Mouse (Mus musculus): ENCODE data around the gene Hfe2.

Gene Hfe2

GRCm38 (mm10) chr3:96532050-96532449 lies 7.1 kb downstream of the Hfe2 start:
- no peak for DNase-seq

- DNase-seq: no peak
Observed at GRCm38 (mm10) chr3:96534300-96534699, 9.3 kb downstream of the Hfe2 start.

- no peak for DNase-seq
Observed at GRCm38 (mm10) chr3:96539316-96539715, 14.3 kb downstream of the Hfe2 start.

- no peak for DNase-seq
Observed at GRCm38 (mm10) chr3:96540740-96541139, 15.8 kb downstream of the Hfe2 start.

GRCm38 (mm10) chr3:96541328-96542078 lies 16.5 kb downstream of the Hfe2 start:
- DNase-seq: no peak

- no peak for DNase-seq
Observed at GRCm38 (mm10) chr3:96542554-96542953, 17.6 kb downstream of the Hfe2 start.

GRCm38 (mm10) chr3:96543345-96543744 lies 18.4 kb downstream of the Hfe2 start:
- DNase-seq: no peak

GRCm38 (mm10) chr3:96545565-96545964 lies 20.6 kb downstream of the Hfe2 start:
- DNase-seq: no peak

- no peak for DNase-seq
Observed at GRCm38 (mm10) chr3:96546880-96547279, 21.9 kb downstream of the Hfe2 start.

- peak; percentile 90 for DNase-seq
Observed at GRCm38 (mm10) chr3:96547389-96547960, 22.5 kb downstream of the Hfe2 start.

- DNase-seq: no peak
Observed at GRCm38 (mm10) chr3:96548824-96549223, 23.9 kb downstream of the Hfe2 start.

GRCm38 (mm10) chr3:96549346-96549745 lies 24.4 kb downstream of the Hfe2 start:
- DNase-seq: no peak

GRCm38 (mm10) chr3:96551203-96551602 lies 26.2 kb downstream of the Hfe2 start:
- DNase-seq: peak; percentile 82

GRCm38 (mm10) chr3:96551890-96552289 lies 26.9 kb downstream of the Hfe2 start:
- DNase-seq: no peak

GRCm38 (mm10) chr3:96553601-96554000 lies 28.6 kb downstream of the Hfe2 start:
- DNase-seq: no peak

- DNase-seq: no peak
Observed at GRCm38 (mm10) chr3:96554251-96554650, 29.3 kb downstream of the Hfe2 start.

GRCm38 (mm10) chr3:96555041-96555596 lies 30.1 kb downstream of the Hfe2 start:
- peak; percentile 85 for DNase-seq

- DNase-seq: no peak
Observed at GRCm38 (mm10) chr3:96555999-96556614, 31.1 kb downstream of the Hfe2 start.

- DNase-seq: peak; percentile 44
Observed at GRCm38 (mm10) chr3:96556651-96557635, 32.0 kb downstream of the Hfe2 start.

GRCm38 (mm10) chr3:96557694-96558093 lies 32.7 kb downstream of the Hfe2 start, which contains the start of gene Txnip:
Txnip (plus strand) TSS chr3:96557957.
- DNase-seq: peak; percentile 100

GRCm38 (mm10) chr3:96558159-96558558 lies 33.2 kb downstream of the Hfe2 start:
- peak; percentile 64 for DNase-seq

- DNase-seq: peak; percentile 9
Observed at GRCm38 (mm10) chr3:96558668-96559196, 33.8 kb downstream of the Hfe2 start.
